Mouse (Mus musculus): ENCODE measurements around the gene Map4k5. TPM values are rescaled to one million over a fixed set of nuclear protein-coding genes. Genes with fewer than 3 reads are reported as not detected.
A peak's percentile ranks its signal among the peaks of the same experiment; 100 is the strongest.

Gene Map4k5
- polyA plus RNA-seq, 1 experiment, result 0.17 TPM

DNA sequence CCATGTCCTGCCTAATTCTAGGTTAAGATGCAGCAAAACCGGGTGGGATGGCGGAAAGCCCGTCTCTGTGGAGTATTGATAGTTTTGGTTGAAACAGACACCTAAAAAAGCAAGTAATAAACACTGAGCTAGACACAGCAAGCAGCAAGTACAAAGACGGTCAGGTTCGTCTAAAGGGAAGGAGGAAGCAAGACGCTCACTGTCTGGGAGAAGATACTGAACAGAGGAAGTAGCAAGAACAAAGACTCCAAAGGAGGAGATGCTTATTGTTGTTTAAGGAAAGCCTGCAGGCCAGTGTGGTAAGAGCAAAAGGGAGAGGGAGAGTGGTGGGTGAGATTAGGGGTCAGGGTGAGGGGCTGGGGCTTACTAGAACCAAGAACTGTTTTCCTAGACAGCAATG, 2.9 kb downstream of the Map4k5 start:
- Histone ChIP-seq H3K36me3 (replicated peaks; ENCODE audit: low read length) (no peaks in the 10 kb centered on the region), H3K27me3 (replicated peaks) (peaks cover 27% of the 10 kb centered on the region), H3K4me3 (replicated peaks) (peak overlapping the region; percentile 3), H3K9me3 (no peaks in the 10 kb centered on the region), H3K4me1 (peaks cover 32% of the 10 kb centered on the region)
- no peak for TF ChIP-seq FLI1 (IDR thresholded peaks at IDR 0.05; ENCODE audit: low read length)

DNA sequence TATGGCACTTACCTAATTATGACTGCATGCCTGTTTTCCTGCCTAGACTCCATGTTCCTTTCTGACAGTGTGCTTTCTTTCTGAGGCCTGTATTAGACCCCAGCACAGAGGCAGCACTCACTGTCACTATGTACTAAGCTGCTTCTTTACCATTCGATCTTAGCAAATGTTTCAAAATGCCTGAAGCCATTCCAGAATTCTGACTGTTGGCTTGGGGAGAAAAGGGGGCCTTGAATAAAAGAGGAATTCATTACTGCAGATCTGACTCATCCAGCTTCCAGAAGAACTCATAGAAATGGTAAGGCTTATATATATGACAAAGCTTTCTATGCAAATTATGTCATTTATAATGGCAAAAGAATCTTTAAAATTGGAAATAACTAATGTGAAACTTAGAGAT, 4.7 kb downstream of the Map4k5 start:
- no peaks in the 10 kb centered on the region for H3K36me3 ChIP-seq (replicated peaks; ENCODE audit: low read length)
- no peak for TF ChIP-seq FLI1 (IDR thresholded peaks at IDR 0.05; ENCODE audit: low read length)
- TF ChIP-seq GATA1 (IDR thresholded peaks at IDR 0.05; ENCODE audit: borderline replicate concordance, low read length), result no peak
- H3K4me3 ChIP-seq (replicated peaks), result no peak overlapping the region
- H3K4me1 ChIP-seq, result peaks cover 29% of the 10 kb centered on the region
- H3K9me3 ChIP-seq, result no peaks in the 10 kb centered on the region
- H3K27me3 ChIP-seq (replicated peaks), result peaks cover 20% of the 10 kb centered on the region

- H3K4me1 ChIP-seq, result peaks cover 26% of the 10 kb centered on the region
Observed at GRCm38 (mm10) chr12:69887776-69888175, 5.2 kb downstream of the Map4k5 start.

GRCm38 (mm10) chr12:69885170-69885923, 7.7 kb downstream of the Map4k5 start:
- H3K27me3 ChIP-seq (replicated peaks), result peaks cover 5% of the 10 kb centered on the region

More at GRCm38 (mm10) chr12:69887776-69888175, 5.2 kb downstream of the Map4k5 start:
- H3K4me3 ChIP-seq (replicated peaks), result no peak overlapping the region
- H3K27me3 ChIP-seq (replicated peaks), result peaks cover 16% of the 10 kb centered on the region
- H3K36me3 ChIP-seq (replicated peaks; ENCODE audit: low read length), result no peaks in the 10 kb centered on the region
- H3K9me3 ChIP-seq, result no peaks in the 10 kb centered on the region
- no peak for TF ChIP-seq FLI1 (IDR thresholded peaks at IDR 0.05; ENCODE audit: low read length)
- TF ChIP-seq GATA1 (IDR thresholded peaks at IDR 0.05; ENCODE audit: borderline replicate concordance, low read length), result no peak

DNA sequence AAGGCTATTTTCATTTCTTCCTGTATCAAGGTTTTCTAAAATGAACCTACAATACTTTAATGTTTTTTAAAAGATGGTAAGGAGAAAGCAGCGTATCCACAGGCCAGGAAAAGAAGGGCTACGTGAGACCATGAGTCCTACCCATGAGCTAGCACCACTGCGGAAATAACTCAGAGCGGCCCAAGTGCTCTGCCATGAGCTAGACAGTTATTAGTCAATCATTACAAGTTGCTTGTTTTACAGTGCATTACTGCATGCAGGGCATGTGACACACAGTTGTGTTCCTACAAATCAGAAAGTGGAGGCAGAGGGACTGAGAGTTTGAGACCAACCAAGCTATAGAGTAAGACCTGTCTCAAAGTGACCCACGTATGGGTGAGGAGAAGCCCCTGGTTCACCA, 8.9 kb downstream of the Map4k5 start:
- Histone ChIP-seq H3K36me3 (replicated peaks; ENCODE audit: low read length) (no peaks in the 10 kb centered on the region), H3K4me1 (peaks cover 6% of the 10 kb centered on the region), H3K27me3 (replicated peaks) (peaks cover 4% of the 10 kb centered on the region), H3K4me3 (replicated peaks) (no peak overlapping the region), H3K9me3 (peaks cover 10% of the 10 kb centered on the region)
- TF ChIP-seq GATA1 (IDR thresholded peaks at IDR 0.05; ENCODE audit: borderline replicate concordance, low read length), result no peak
- TF ChIP-seq FLI1 (IDR thresholded peaks at IDR 0.05; ENCODE audit: low read length), result no peak

More at GRCm38 (mm10) chr12:69885170-69885923, 7.7 kb downstream of the Map4k5 start:
- Histone ChIP-seq H3K36me3 (replicated peaks; ENCODE audit: low read length) (no peaks in the 10 kb centered on the region), H3K4me1 (peaks cover 13% of the 10 kb centered on the region), H3K4me3 (replicated peaks) (no peak overlapping the region), H3K9me3 (peaks cover 10% of the 10 kb centered on the region)
- TF ChIP-seq GATA1 (IDR thresholded peaks at IDR 0.05; ENCODE audit: borderline replicate concordance, low read length) (no peak), FLI1 (IDR thresholded peaks at IDR 0.05; ENCODE audit: low read length) (no peak)

DNA sequence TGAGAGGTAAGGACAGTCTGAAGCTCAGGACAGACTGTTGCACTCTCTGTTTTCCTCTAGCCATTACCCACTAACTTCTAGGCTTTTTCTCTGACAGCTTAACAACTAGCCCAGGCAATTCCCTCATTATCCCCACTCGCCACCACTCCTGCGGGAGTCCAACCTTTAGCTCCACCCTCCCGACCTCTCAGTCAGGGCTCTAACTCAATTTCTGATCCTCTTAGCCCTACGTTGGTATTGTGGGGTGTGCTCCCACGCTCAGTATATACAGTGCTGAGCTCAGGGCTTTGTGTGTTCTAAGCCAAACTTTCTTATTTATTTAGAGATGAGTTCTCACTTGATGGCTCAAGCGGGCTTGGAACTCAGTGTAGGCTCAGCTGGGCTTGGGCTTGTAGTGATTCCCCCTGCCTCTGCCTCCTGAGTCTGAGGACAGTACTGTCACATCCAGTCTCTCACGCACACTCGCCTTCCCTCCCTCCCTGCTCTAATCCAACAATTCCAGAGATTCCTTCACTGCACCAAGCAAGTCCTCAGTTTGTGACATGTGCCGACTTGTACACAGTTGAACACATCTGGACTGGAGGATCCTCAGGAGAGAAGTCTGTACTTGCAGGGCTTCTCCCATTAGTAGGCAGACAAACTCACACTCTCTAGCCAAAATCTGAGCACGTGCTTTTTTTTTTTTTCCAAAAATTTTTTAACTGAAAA, 11.6 kb downstream of the Map4k5 start:
- Histone ChIP-seq H3K4me3 (replicated peaks) (peak overlapping the region; percentile 28), H3K27me3 (replicated peaks) (no peaks in the 10 kb centered on the region), H3K4me1 (peaks cover 8% of the 10 kb centered on the region; the same call in 1 of the 2 replicates), H3K9me3 (peaks cover 10% of the 10 kb centered on the region), H3K36me3 (replicated peaks; ENCODE audit: low read length) (no peaks in the 10 kb centered on the region)
- TF ChIP-seq FLI1 (IDR thresholded peaks at IDR 0.05; ENCODE audit: low read length) (no peak), GATA1 (IDR thresholded peaks at IDR 0.05; ENCODE audit: borderline replicate concordance, low read length) (no peak)

DNA sequence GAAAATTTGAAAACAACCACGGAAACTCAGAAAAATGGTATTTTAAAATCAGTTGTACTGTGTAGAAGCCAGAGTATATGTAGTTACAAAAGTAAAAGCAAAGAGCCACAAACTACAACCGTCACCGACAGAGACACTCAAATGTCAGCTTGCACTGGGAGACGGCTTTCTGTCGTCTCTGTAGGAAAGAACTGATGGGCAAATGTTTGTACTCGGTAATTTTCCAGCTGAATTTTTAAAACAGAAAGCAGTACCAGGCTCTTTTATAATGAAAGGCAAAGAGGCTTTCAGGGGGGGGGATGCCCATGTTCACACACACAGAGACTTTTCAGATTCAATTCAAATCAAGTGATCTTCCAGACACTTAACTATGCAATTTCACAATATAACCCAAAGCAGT, 13.3 kb downstream of the Map4k5 start:
- Histone ChIP-seq H3K4me1 (0 out of 2 replicates have a peak, but pooled peaks cover 4% of the 10 kb centered on the region), H3K9me3 (peaks cover 10% of the 10 kb centered on the region)
- TF ChIP-seq FLI1 (IDR thresholded peaks at IDR 0.05; ENCODE audit: low read length) (no peak), GATA1 (IDR thresholded peaks at IDR 0.05; ENCODE audit: borderline replicate concordance, low read length) (no peak)

GRCm38 (mm10) chr12:69879172-69879665, 13.8 kb downstream of the Map4k5 start:
- Histone ChIP-seq H3K27me3 (replicated peaks) (no peaks in the 10 kb centered on the region), H3K36me3 (replicated peaks; ENCODE audit: low read length) (no peaks in the 10 kb centered on the region), H3K9me3 (peaks cover 10% of the 10 kb centered on the region), H3K4me1 (0 out of 2 replicates have a peak, but pooled peaks cover 4% of the 10 kb centered on the region), H3K4me3 (replicated peaks) (no peak overlapping the region)
- TF ChIP-seq FLI1 (IDR thresholded peaks at IDR 0.05; ENCODE audit: low read length) (no peak), GATA1 (IDR thresholded peaks at IDR 0.05; ENCODE audit: borderline replicate concordance, low read length) (no peak)

More for the DNA sequence above, 13.3 kb downstream of the Map4k5 start:
- Histone ChIP-seq H3K4me3 (replicated peaks) (no peak overlapping the region), H3K36me3 (replicated peaks; ENCODE audit: low read length) (no peaks in the 10 kb centered on the region), H3K27me3 (replicated peaks) (no peaks in the 10 kb centered on the region)

DNA sequence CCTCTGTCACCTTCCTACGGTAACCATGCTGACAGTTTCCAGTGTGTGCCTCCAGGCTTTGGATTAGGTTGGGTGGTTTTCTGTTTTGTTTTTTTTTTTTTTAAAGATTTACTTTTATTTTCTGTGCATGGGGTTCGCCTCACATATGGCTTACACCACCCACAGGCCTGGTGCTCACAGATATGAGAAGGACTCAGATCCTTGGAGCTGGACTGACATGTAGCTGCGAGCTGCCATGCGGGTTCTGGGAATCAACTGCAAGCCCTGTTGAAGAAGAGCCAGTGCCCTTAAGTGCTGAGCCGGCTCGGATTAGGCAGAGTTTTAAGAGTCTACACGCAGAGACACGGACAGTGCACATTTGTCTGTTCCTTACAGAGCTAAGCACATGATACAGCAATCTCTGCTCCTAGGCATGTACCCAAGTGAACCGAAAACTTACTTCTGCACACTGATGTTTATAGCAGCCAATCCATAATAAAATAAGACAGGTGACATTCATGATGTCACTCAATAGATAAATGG, 15.1 kb downstream of the Map4k5 start:
- Histone ChIP-seq H3K27me3 (replicated peaks) (no peaks in the 10 kb centered on the region), H3K4me1 (0 out of 2 replicates have a peak, but pooled peaks cover 4% of the 10 kb centered on the region), H3K36me3 (replicated peaks; ENCODE audit: low read length) (no peaks in the 10 kb centered on the region), H3K4me3 (replicated peaks) (no peak overlapping the region), H3K9me3 (peaks cover 10% of the 10 kb centered on the region)
- no peak for TF ChIP-seq FLI1 (IDR thresholded peaks at IDR 0.05; ENCODE audit: low read length)
- TF ChIP-seq GATA1 (IDR thresholded peaks at IDR 0.05; ENCODE audit: borderline replicate concordance, low read length), result no peak

Measured in megakaryocyte, embryonic 14.5 days (primary cell).